Mouse (Mus musculus): ENCODE data around the gene Ints12. TPM values are rescaled to one million over a fixed set of nuclear protein-coding genes. Genes with fewer than 3 reads are reported as not detected.

Ints12 gene
- polyA plus RNA-seq (2014; fragmentation: Illumina TruSeq; extraction: RNeasy Lipid Tissue Mini Kit (QIAGEN cat#74804); ENCODE audit: low replicate concordance), result 26.0 TPM

GRCm38 (mm10) chr3:133091664-133092273 lies at the start of gene Ints12, which contains the start of gene Gstcd:
Gene Ints12 (plus strand): TSS chr3:133091840.
Gene Gstcd (minus strand): TSS chr3:133092033.

Other genes starting within 250 kb of the Ints12 start
- 38.0 TPM for gene Npnt, start 141.5 kb upstream of the Ints12 start, polyA plus RNA-seq (2014; fragmentation: Illumina TruSeq; extraction: RNeasy Lipid Tissue Mini Kit (QIAGEN cat#74804); ENCODE audit: low replicate concordance)
- 11.7 TPM for gene Gstcd, start 193 bp downstream of the Ints12 start, polyA plus RNA-seq (2014; fragmentation: Illumina TruSeq; extraction: RNeasy Lipid Tissue Mini Kit (QIAGEN cat#74804); ENCODE audit: low replicate concordance)
- gene Arhgef38, start 143.1 kb downstream of the Ints12 start, polyA plus RNA-seq (2014; fragmentation: Illumina TruSeq; extraction: RNeasy Lipid Tissue Mini Kit (QIAGEN cat#74804); ENCODE audit: low replicate concordance), result 32.4 TPM
- 140 TPM for gene Ppa2, start 218.3 kb downstream of the Ints12 start, polyA plus RNA-seq (2014; fragmentation: Illumina TruSeq; extraction: RNeasy Lipid Tissue Mini Kit (QIAGEN cat#74804); ENCODE audit: low replicate concordance)